Mouse (Mus musculus): ENCODE data around the gene Zbtb3. TPM values are rescaled to one million over a fixed set of nuclear protein-coding genes. Genes with fewer than 3 reads are reported as not detected.
A peak's percentile ranks its signal among the peaks of the same experiment; 100 is the strongest.

Gene Zbtb3
- polyA plus RNA-seq, 1 experiment from 2014 or later: 8.3 TPM

GRCm38 (mm10) chr19:8774086-8774835 lies 28.1 kb upstream of the Zbtb3 start, which contains the start of gene Tmem179b:
Tmem179b (minus strand) TSS chr19:8774467.
- H3K36me3 ChIP-seq: peaks cover 37% of the 10 kb centered on the region
- peaks cover 42% of the 10 kb centered on the region for H3K4me1 ChIP-seq (replicated peaks)
- peak within 1 kb of the TSS; percentile 95 for H3K9ac ChIP-seq (replicated peaks)
- peak within 1 kb of the TSS; percentile 70 for H3K4me3 ChIP-seq (replicated peaks)
- ATAC-seq: peak; percentile 94
- H3K27me3 ChIP-seq: no peaks in the 10 kb centered on the region
- WGBS: under 1% methylated on average over 68 of the region's 68 CpGs
- no peaks in the 10 kb centered on the region for H3K9me3 ChIP-seq
- H3K4me2 ChIP-seq (replicated peaks): peak within 1 kb of the TSS; percentile 100
- peak within 1 kb of the TSS; percentile 99 for H3K27ac ChIP-seq

DNA sequence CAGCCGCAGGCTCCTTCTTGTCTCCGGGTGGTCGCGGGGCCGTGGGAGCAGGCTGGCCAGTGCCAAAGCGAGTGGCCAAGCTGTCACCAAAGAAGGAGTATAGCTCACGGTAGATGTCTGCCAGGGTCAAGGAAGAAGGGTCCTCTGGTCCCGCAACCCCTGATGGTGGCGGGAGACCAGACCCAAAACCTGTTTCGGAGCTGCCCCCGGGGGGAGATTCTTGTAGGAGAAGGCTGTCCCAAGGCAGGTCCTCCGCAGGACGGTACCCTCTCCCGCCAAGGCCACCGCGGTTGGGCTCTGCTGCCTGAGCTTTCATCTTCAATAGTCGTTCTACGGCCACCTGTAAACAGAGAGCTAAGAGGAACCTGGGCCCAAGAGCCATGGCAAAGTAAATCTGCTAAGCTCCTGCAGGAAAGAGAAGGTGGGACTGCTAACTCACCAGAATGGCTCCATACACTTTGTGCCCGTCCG lies 27.4 kb upstream of the Zbtb3 start:
- peaks cover 34% of the 10 kb centered on the region for H3K36me3 ChIP-seq
- peak overlapping the region; percentile 95 for H3K9ac ChIP-seq (replicated peaks)
- 5% methylated on average over 20 of the region's 20 CpGs for WGBS
- H3K27ac ChIP-seq: peak overlapping the region; percentile 99
- peak overlapping the region; percentile 70 for H3K4me3 ChIP-seq (replicated peaks)
- no peaks in the 10 kb centered on the region for H3K9me3 ChIP-seq
- H3K4me1 ChIP-seq (replicated peaks): peaks cover 42% of the 10 kb centered on the region
- no peak for ATAC-seq
- H3K4me2 ChIP-seq (replicated peaks): peak overlapping the region; percentile 100
- no peaks in the 10 kb centered on the region for H3K27me3 ChIP-seq

DNA sequence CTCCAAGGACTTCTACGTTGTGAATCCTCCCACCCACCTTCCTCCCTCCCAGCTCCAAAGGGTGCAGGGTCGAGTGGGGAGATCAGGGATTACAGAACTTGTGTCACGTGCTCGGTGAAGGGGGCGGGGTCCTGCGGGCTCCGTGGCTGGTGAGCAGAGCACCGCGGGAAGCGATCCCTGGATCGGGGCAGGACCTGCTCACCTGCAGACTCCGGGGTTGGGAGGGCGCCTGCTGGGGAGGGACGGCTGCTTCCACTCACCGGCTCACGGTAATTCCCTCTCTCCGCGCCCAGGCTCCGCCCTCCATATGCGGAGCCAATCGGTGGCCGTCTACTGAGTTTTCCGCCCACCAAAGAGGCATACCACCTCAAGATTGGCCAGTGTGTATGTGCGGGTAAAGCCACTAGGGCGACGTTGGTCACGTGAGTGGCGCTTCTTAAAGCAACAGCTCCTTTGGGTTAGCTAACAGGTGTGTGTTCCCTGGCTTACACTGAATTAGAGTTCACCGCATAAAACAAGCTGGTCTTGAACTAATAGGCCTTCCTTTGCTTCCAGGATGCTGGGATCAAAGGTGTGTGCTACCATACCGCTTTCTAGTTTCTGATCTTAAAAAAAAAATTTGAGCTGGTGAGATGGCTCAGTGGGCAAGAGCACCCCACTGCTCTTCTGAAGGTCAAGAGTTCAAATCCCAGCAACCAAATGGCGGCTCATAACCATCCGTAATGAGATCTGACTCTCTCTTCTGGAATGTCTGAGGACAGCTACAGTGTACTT lies 16.2 kb upstream of the Zbtb3 start, which contains the start of gene Taf6l:
Gene Taf6l (minus strand): TSS at position 410 of the 774 bp plus-strand sequence.
- Histone ChIP-seq H3K9me3 (no peaks in the 10 kb centered on the region), H3K4me2 (replicated peaks) (peak within 1 kb of the TSS; percentile 59), H3K36me3 (peaks cover 34% of the 10 kb centered on the region), H3K9ac (replicated peaks) (peak within 1 kb of the TSS; percentile 72), H3K4me1 (replicated peaks) (peaks cover 34% of the 10 kb centered on the region), H3K27ac (peak within 1 kb of the TSS; percentile 74), H3K27me3 (no peaks in the 10 kb centered on the region), H3K4me3 (replicated peaks) (peak within 1 kb of the TSS; percentile 73)
- peak; percentile 100 for ATAC-seq
- 1% methylated on average over 31 of the region's 32 CpGs for WGBS

GRCm38 (mm10) chr19:8788521-8788920 lies 13.8 kb upstream of the Zbtb3 start:
- Histone ChIP-seq H3K27ac (peak overlapping the region; percentile 78), H3K9me3 (peaks cover 3% of the 10 kb centered on the region; the same call in 1 of the 2 replicates), H3K4me3 (replicated peaks) (no peak overlapping the region), H3K9ac (replicated peaks) (peak overlapping the region; percentile 36; the same call in 1 of the 2 replicates), H3K36me3 (peaks cover 24% of the 10 kb centered on the region), H3K4me2 (replicated peaks) (no peak overlapping the region), H3K4me1 (replicated peaks) (peaks cover 34% of the 10 kb centered on the region), H3K27me3 (no peaks in the 10 kb centered on the region)
- no peak for ATAC-seq
- 19% methylated on average over 3 of the region's 3 CpGs for WGBS

GRCm38 (mm10) chr19:8789171-8789570 lies 13.2 kb upstream of the Zbtb3 start:
- H3K27ac ChIP-seq: peak overlapping the region; percentile 78
- H3K27me3 ChIP-seq: no peaks in the 10 kb centered on the region
- no peak overlapping the region; the same call in 1 of the 2 replicates for H3K4me2 ChIP-seq (replicated peaks)
- H3K4me1 ChIP-seq (replicated peaks): peaks cover 34% of the 10 kb centered on the region
- 20% methylated on average over 1 of the region's 1 CpGs for WGBS
- H3K9me3 ChIP-seq: peaks cover 3% of the 10 kb centered on the region; the same call in 1 of the 2 replicates
- H3K4me3 ChIP-seq (replicated peaks): no peak overlapping the region
- H3K36me3 ChIP-seq: peaks cover 26% of the 10 kb centered on the region
- ATAC-seq: no peak
- peak overlapping the region; percentile 36; the same call in 1 of the 2 replicates for H3K9ac ChIP-seq (replicated peaks)

- Histone ChIP-seq H3K9ac (replicated peaks) (0 out of 2 replicates have a peak overlapping the region, but pooled peaks have one; percentile 3), H3K36me3 (peaks cover 35% of the 10 kb centered on the region), H3K4me2 (replicated peaks) (no peak overlapping the region), H3K4me1 (replicated peaks) (peaks cover 30% of the 10 kb centered on the region), H3K27me3 (no peaks in the 10 kb centered on the region), H3K9me3 (peaks cover 3% of the 10 kb centered on the region; the same call in 1 of the 2 replicates), H3K27ac (no peak overlapping the region; the same call in 1 of the 2 replicates), H3K4me3 (replicated peaks) (no peak overlapping the region)
- WGBS: 84% methylated on average over 7 of the region's 7 CpGs
- ATAC-seq: no peak
These were observed 12.2 kb upstream of the Zbtb3 start for GRCm38 (mm10) chr19:8790171-8790570.

- Histone ChIP-seq H3K27ac (peak within 1 kb of the TSS; percentile 55), H3K4me3 (replicated peaks) (peak within 1 kb of the TSS; percentile 86), H3K4me2 (replicated peaks) (peak within 1 kb of the TSS; percentile 75), H3K36me3 (peaks cover 23% of the 10 kb centered on the region), H3K4me1 (replicated peaks) (peaks cover 27% of the 10 kb centered on the region), H3K9ac (replicated peaks) (peak within 1 kb of the TSS; percentile 83), H3K27me3 (no peaks in the 10 kb centered on the region), H3K9me3 (no peaks in the 10 kb centered on the region)
- WGBS: 2% methylated on average over 25 of the region's 25 CpGs
- peak; percentile 56 for ATAC-seq
These were observed 4.0 kb upstream of the Zbtb3 start, which contains the start of gene Polr2g for GRCm38 (mm10) chr19:8798264-8798946. Polr2g (minus strand) TSS chr19:8798577.

GRCm38 (mm10) chr19:8798947-8799315 lies 3.4 kb upstream of the Zbtb3 start:
- Histone ChIP-seq H3K36me3 (peaks cover 20% of the 10 kb centered on the region), H3K9ac (replicated peaks) (no peak overlapping the region), H3K4me1 (replicated peaks) (peaks cover 32% of the 10 kb centered on the region), H3K4me2 (replicated peaks) (peak overlapping the region; percentile 75; the same call in 1 of the 2 replicates), H3K4me3 (replicated peaks) (peak overlapping the region; percentile 86), H3K27me3 (no peaks in the 10 kb centered on the region), H3K27ac (no peak overlapping the region), H3K9me3 (no peaks in the 10 kb centered on the region)
- no peak for ATAC-seq

DNA sequence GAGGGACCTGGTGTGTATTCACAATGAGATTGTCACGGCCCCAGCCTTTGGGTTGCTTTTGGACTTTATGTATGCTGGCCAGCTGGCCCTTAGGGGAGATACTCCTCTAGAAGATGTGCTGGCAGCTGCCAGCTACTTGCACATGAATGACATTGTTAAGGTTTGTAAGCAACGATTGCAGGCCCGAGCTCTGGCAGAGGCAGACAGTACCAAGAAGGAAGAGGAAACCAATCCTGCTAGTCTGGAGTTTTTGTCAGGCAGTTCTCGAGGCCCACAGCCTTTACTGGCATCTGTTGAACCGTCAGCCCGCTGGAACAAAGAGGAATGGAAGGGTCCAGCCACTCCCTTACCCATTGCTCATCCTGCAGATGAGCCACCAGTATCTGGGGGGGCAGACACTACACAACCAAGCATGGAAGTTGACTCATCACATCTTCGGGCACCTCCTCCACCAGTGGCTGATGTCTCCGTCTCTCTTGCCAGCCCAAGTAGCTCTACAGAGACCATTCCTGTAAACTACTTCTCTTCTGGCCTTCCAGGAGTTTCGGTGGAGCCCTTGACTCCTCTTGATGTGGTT lies 937 bp downstream of the Zbtb3 start:
- Histone ChIP-seq H3K9ac (replicated peaks) (peak overlapping the region; percentile 71; the same call in 1 of the 2 replicates), H3K27ac (peak overlapping the region; percentile 64; the same call in 1 of the 2 replicates)
- WGBS: 89% methylated on average over 9 of the region's 9 CpGs

GRCm38 (mm10) chr19:8803879-8804660 lies 1.7 kb downstream of the Zbtb3 start:
- ATAC-seq: no peak
- Histone ChIP-seq H3K9ac (replicated peaks) (no peak overlapping the region), H3K4me1 (replicated peaks) (peaks cover 24% of the 10 kb centered on the region), H3K9me3 (no peaks in the 10 kb centered on the region), H3K27ac (no peak overlapping the region), H3K4me2 (replicated peaks) (no peak overlapping the region), H3K36me3 (peaks cover 45% of the 10 kb centered on the region), H3K27me3 (no peaks in the 10 kb centered on the region), H3K4me3 (replicated peaks) (no peak overlapping the region)
- WGBS: 92% methylated on average over 11 of the region's 11 CpGs

More for the DNA sequence above, 937 bp downstream of the Zbtb3 start:
- H3K4me1 ChIP-seq (replicated peaks): peaks cover 28% of the 10 kb centered on the region
- no peak for ATAC-seq
- H3K36me3 ChIP-seq: peaks cover 39% of the 10 kb centered on the region
- H3K9me3 ChIP-seq: no peaks in the 10 kb centered on the region
- H3K4me3 ChIP-seq (replicated peaks): peak overlapping the region; percentile 60
- no peaks in the 10 kb centered on the region for H3K27me3 ChIP-seq
- H3K4me2 ChIP-seq (replicated peaks): peak overlapping the region; percentile 62

All from midbrain, embryonic 13.5 days (tissue).